Mouse (Mus musculus): ENCODE measurements around the gene 4930467E23Rik.

The 4930467E23Rik gene

GRCm38 (mm10) chr8:19782736-19783135 is 53.4 kb downstream of the 4930467E23Rik start:
- DNase-seq, result peak; percentile 97

- DNase-seq, result peak; percentile 94
Measured at GRCm38 (mm10) chr8:19783860-19784259, 54.5 kb downstream of the 4930467E23Rik start.

GRCm38 (mm10) chr8:19784554-19785364 is 55.4 kb downstream of the 4930467E23Rik start:
- peak; percentile 100 for DNase-seq

- peak; percentile 92 for DNase-seq
Measured at GRCm38 (mm10) chr8:19792696-19793095, 63.3 kb downstream of the 4930467E23Rik start.

Measured in heart, adult 11 months (tissue).